Mouse (Mus musculus): ENCODE results near the gene Ap1b1. TPM values are rescaled to one million over a fixed set of nuclear protein-coding genes. Genes with fewer than 3 reads are reported as not detected.

Gene Ap1b1
- total RNA-seq, 4 experiments from 2014 or later, result 152 to 184 (median 173) TPM

- DNase-seq (ENCODE audit: low spot score in 2 of 2), result no peak
Measured at GRCm38 (mm10) chr11:4984249-4984648, 2.4 kb upstream of the Ap1b1 start.

DNA sequence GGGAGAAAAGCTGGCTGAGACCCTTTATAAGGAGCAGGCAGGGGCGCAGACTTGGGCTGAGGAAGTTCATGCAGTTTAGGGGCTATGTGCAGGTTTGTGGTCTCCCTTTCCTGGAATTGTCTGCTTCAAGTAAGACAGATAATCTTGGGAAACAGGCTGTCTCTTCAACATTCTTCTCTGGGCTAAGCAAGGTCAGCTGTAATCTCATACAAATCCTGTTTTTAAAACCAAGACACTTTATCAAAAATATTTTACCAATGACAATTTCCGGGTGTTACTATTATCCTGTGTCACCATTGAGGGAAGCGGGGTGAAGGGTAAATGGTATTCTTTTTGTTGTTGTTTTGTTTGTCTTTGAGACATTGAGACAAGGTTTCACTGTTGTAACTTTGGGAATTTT is 1.8 kb upstream of the Ap1b1 start:
- DNase-seq (ENCODE audit: low spot score in 2 of 2), result no peak

DNA sequence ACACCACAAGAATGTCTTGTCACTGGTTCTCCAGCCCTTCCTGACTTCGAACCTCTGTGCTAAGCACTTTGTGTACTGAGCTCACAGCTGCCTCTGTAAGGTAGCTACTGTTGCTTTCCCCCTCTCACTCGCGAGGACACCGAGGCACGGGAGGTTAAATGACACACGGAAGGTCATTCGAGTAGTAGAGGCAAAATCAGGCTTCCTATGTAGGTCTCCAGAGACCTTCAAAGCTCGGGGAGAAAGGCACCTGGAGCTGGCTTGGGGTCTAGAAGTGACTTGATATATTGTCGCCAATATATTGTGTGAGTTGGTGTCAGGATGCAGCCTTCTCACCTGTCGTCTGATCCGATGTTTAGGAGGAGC is 846 bp downstream of the Ap1b1 start:
- no peak for DNase-seq (ENCODE audit: low spot score in 2 of 2)

- no peak for DNase-seq (ENCODE audit: low spot score in 2 of 2)
Measured at GRCm38 (mm10) chr11:4989187-4989586, 2.6 kb downstream of the Ap1b1 start.

- DNase-seq (ENCODE audit: low spot score in 2 of 2), result no peak
Measured at GRCm38 (mm10) chr11:4992471-4992870, 5.8 kb downstream of the Ap1b1 start.

GRCm38 (mm10) chr11:4995676-4996075 is 9.1 kb downstream of the Ap1b1 start:
- no peak for DNase-seq (ENCODE audit: low spot score in 2 of 2)

- no peak for DNase-seq (ENCODE audit: low spot score in 2 of 2)
Measured at GRCm38 (mm10) chr11:4996621-4997199, 10.1 kb downstream of the Ap1b1 start.

DNA sequence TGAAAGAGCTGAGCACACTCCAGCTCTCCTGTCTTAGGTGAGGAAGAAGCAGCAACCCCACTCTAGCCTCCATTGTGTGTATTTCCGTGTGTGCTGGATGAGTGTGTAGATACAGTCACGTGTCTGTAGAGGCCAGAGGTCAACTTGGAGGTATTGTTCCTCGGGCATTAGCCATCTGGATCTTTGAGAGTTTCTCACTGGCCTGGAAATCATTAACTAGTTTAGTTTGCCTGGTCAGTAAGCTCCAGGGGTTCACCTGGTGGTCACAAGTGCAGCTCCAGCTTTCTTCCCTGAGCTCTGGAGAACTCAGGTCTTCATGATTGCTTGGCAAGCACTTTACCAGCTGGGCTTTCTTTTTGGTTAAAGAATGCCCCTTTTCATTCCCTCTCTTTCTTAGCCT is 11.7 kb downstream of the Ap1b1 start:
- DNase-seq (ENCODE audit: low spot score in 2 of 2), result no peak

GRCm38 (mm10) chr11:4998762-4999161 is 12.1 kb downstream of the Ap1b1 start:
- no peak for DNase-seq (ENCODE audit: low spot score in 2 of 2)

DNA sequence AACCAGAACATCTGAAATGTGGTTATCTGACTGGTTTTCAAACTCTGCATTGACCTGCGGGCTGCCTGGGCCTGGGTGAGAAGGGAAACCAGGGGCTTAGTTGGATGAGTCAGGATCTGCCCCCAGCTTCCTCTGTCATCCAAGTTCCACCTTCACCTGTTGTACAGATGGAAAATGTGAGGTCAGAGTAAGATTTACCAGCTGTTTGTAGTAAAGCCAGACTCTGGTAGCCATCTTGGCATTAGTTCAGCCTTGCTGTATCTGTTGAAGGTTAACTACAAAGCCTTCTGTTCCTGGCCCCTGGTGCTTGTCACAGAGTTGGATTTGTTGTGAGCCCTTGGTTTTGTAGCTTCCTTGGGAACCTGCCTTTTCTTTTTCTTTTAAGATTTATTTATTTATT is 13.6 kb downstream of the Ap1b1 start:
- DNase-seq (ENCODE audit: low spot score in 2 of 2), result no peak

DNA sequence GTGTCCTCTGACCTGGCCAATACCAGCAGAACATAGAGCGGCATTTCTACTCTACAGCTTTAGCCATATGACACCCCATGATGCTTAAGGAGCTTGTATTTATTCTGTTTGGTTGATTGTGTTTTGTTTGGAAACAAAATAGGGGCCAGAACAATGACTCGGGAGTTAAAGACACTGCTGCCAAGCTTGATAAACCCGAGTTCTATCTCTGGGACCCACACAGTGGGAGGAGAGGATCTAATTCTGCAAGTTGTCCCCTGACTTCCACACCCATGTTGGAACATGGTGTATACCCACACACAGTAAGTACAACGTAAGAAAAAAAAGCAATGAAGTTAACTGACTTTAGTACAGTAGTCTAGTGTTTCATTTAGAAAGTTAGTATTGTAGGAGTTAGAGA is 16.2 kb downstream of the Ap1b1 start:
- no peak for DNase-seq (ENCODE audit: low spot score in 2 of 2)

DNA sequence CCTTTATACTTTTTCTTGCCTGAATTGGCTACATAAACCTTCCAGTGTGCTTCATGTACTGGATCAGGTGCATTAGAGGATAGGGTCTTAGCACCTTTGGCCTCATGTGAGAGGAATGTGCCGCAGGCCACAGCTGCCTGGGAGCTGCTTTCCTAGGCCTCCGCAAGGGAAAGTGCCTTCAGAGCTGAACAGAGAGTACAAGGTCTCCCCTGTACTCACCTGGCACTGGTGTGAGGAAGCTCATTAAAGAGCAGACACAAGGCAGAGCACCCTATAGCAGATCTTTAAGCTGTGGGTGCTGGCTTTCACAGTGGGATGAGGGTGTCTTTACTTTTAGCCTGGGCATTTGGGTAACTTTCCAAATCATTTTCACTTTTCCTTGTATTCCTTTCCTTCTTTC is 18.9 kb downstream of the Ap1b1 start:
- no peak for DNase-seq (ENCODE audit: low spot score in 2 of 2)

- no peak for DNase-seq (ENCODE audit: low spot score in 2 of 2)
Measured at GRCm38 (mm10) chr11:5007186-5007585, 20.6 kb downstream of the Ap1b1 start.

- no peak for DNase-seq (ENCODE audit: low spot score in 2 of 2)
Measured at GRCm38 (mm10) chr11:5008867-5009266, 22.2 kb downstream of the Ap1b1 start.

DNA sequence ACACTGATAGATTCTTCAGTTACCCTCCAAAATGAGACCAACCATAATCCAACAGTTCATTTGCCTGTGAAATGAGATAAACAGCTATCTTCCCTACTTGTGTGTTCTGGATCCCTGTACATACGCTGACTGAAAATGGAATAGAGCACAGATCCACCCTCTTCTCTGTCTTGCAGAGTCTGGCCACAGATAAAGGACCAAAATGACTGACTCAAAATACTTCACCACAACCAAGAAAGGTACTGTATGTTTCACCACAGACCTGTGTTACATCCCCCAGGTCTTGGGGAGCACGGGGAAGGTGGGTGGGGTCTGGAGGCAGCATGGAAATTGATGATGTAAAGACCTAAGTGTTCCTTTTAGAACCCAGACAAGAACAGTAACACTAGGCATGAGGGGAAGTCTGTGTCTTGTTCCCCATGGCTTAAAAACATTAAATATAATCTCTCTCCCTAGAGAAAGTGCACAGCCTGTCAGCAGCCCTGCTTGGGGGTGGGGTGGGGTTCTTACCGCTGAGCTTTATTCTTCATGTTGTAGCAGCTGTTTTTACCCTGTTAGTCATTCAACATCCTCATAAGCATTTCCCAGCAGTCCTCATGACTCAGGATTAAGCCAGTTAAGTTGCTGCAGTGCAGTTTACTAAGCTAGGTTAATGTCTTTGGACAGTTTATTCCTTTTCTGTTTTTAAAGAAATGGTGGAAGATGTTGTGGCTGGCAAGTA is 22.9 kb downstream of the Ap1b1 start:
- no peak for DNase-seq (ENCODE audit: low spot score in 2 of 2)

DNA sequence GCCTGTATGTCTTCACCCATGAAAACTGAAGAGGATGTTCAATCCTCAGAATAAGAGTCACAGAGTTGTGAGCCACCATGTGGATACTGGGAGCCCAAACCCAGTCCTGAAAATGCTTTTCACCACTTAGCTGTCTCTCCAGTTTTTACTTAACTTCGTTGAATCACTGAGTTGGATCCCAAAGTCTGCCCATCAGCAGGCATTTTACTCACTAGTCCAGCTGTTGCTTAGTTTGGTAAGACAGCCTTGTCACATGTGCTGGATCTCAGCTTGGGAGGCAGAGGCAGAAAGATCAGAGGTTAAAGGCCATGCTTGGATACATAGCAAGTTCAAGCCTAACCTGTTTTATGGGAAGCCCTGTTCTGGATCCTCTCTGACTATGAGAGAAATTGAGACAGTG is 23.6 kb downstream of the Ap1b1 start:
- no peak for DNase-seq (ENCODE audit: low spot score in 2 of 2)

- no peak for DNase-seq (ENCODE audit: low spot score in 2 of 2)
Measured at GRCm38 (mm10) chr11:5011480-5011879, 24.9 kb downstream of the Ap1b1 start.

DNA sequence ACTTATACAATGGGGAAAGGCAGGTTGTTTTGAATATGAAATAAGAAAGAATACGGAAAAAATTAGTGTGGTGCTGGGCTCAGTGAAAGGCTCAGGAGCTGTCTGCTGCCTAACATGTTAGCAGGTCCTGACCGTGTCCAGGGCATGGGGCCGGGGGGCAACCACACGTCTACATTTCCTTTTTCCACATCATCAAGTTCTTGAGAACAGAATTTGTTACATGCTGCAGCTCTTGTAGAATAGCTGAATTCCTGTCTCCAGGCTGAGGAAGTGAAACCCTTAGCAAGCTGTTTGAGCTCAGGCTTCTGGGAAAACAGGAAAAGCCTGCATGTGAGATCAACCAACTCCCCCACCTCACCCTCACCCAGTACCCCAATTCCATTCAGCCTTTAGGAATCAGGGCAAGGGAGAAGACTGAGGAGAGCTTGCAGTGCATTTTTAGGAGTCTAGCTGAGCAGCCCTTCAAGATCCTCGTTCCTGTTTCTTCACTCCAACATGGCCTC is 25.6 kb downstream of the Ap1b1 start:
- DNase-seq (ENCODE audit: low spot score in 2 of 2), result no peak

GRCm38 (mm10) chr11:5015720-5016119 is 29.1 kb downstream of the Ap1b1 start:
- peak in 1 of 2 experiments; percentile 69 for DNase-seq (ENCODE audit: low spot score in 2 of 2)

DNA sequence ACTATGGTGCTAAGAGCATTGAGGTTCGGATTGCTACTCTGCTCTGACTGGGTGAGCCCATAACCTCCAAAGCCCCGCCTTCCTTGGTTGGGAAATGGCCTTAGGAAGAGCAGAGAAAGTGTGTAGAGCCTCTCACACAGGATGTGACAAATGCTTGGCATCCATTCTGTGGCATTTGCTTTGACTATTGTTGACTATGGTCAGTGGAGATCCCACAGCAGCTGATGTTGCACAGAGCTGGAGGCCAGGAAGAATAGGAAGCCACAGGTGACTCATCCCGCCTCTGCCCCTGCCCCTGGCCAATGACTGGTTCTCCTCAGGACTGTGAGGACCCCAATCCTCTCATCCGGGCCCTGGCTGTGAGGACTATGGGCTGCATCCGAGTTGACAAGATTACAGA is 29.7 kb downstream of the Ap1b1 start:
- DNase-seq (ENCODE audit: low spot score in 2 of 2), result no peak

GRCm38 (mm10) chr11:5017506-5017905 is 30.9 kb downstream of the Ap1b1 start:
- no peak for DNase-seq (ENCODE audit: low spot score in 2 of 2)

DNA sequence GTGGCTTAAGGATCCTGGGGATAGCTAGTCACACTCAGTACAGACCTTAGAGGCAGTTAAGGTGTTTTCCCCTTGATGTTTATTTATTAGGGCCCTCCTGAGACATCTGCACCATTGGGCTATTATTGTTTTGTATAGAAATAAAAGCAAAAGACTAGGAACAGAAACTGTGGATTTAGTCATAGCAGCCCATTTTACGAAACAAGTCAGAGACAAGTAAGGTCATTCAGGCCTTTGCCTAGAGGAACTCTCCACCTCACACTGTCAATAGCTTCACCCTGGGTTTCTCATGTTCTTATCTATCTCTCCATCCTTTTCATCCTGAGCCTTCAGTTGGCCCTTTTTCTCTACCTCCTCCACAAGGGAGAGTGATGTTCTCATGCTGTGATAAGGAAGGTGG is 38.5 kb downstream of the Ap1b1 start:
- DNase-seq (ENCODE audit: low spot score in 2 of 2), result no peak

GRCm38 (mm10) chr11:5028228-5028627 is 41.6 kb downstream of the Ap1b1 start:
- peak in 1 of 2 experiments; percentile 78 for DNase-seq (ENCODE audit: low spot score in 2 of 2)
